Mouse (Mus musculus) hindbrain, embryonic 15.5 days (tissue): Measurements from ENCODE around the gene Drap1. TPM values are rescaled to one million over a fixed set of nuclear protein-coding genes. Genes with fewer than 3 reads are reported as not detected.
"Not testable (repeated sequence)": the region's sequence is repeated elsewhere in the genome, so short reads cannot be mapped to it uniquely, and the experiment has no call there.

ENCODE experiments used
- ATAC-seq: fragments of 200-750 bp; cut with Nextera tagmentation; 2 replicates; pipeline ENCODE4 v1.8.0; 2017; ENCODE audit warnings: low read depth, moderate number of reproducible peaks, moderate TSS enrichment; ENCODE audit not compliant: low FRiP score
- H3K27ac ChIP-seq: fragments of 300-500 bp; sonication (generic); replicated peaks from 2 replicates; pipeline ENCODE4 v1.5.1; 2015; ENCODE audit warnings: mild to moderate bottlenecking, inconsistent platforms
- H3K27me3 ChIP-seq: fragments of 300-500 bp; sonication (generic); 2 replicates; pipeline ENCODE4 v1.6.1; 2015; ENCODE audit warnings: control low read depth, inconsistent platforms
- H3K36me3 ChIP-seq: fragments of 300-500 bp; sonication (generic); 2 replicates; pipeline ENCODE4 v1.6.1; 2015; ENCODE audit warnings: control low read depth, inconsistent platforms
- H3K4me1 ChIP-seq: fragments of 300-500 bp; sonication (generic); replicated peaks from 2 replicates; pipeline ENCODE4 v1.6.1; 2015; ENCODE audit warnings: control low read depth, inconsistent platforms
- H3K4me2 ChIP-seq: fragments of 300-500 bp; sonication (generic); 2 replicates; pipeline ENCODE4 v1.6.1; 2015; ENCODE audit warnings: moderate library complexity, mild to moderate bottlenecking, inconsistent platforms
- H3K4me3 ChIP-seq: fragments of 300-500 bp; sonication (generic); 2 replicates; pipeline ENCODE4 v1.5.1; 2015; ENCODE audit warnings: mild to moderate bottlenecking, inconsistent platforms
- H3K9ac ChIP-seq: fragments of 300-500 bp; sonication (generic); 2 replicates; pipeline ENCODE4 v1.6.1; 2015; ENCODE audit warnings: inconsistent platforms
- H3K9me3 ChIP-seq: fragments of 300-500 bp; sonication (generic); 2 replicates; pipeline ENCODE4 v1.6.1; 2016; ENCODE audit warnings: control low read depth, inconsistent platforms
- WGBS: fragments of 180-500 bp; shearing (Covaris S2); methylation state at CpG from one replicate; pipeline ENCODE4 v1.1.7; 2015; 5-methylcytosine and 5-hydroxymethylcytosine counted together
- polyA plus RNA-seq: library from polyadenylated mRNA; unstranded; fragments of >200 nt; fragmentation: Nextera tagmentation; extraction: Ambion mirVana; gene quantifications from 2 replicates; pipeline ENCODE4 v1.2.1, GENCODE M21; 2015

Gene Drap1
- polyA plus RNA-seq, 1 experiment from 2014 or later = 311 TPM

- Histone ChIP-seq H3K27ac (no peak overlapping the region), H3K9ac (no peak overlapping the region), H3K9me3 (no peaks in the 10 kb centered on the region), H3K4me3 (no peak overlapping the region), H3K36me3 (no peaks in the 10 kb centered on the region), H3K4me1 (no peaks in the 10 kb centered on the region), H3K4me2 (no peak overlapping the region), H3K27me3 (no peaks in the 10 kb centered on the region)
- no peak for ATAC-seq
- 69% methylated on average over 4 of the region's 4 CpGs for WGBS
Observed at GRCm38 (mm10) chr19:5413840-5414239, 10.9 kb downstream of the Drap1 start.

GRCm38 (mm10) chr19:5411961-5412360 is 12.8 kb downstream of the Drap1 start:
- Histone ChIP-seq H3K27ac (no peak overlapping the region), H3K4me1 (peaks cover 11% of the 10 kb centered on the region), H3K4me2 (no peak overlapping the region), H3K36me3 (no peaks in the 10 kb centered on the region), H3K9ac (no peak overlapping the region), H3K27me3 (no peaks in the 10 kb centered on the region), H3K4me3 (no peak overlapping the region), H3K9me3 (no peaks in the 10 kb centered on the region)
- 68% methylated on average over 5 of the region's 5 CpGs for WGBS
- no peak for ATAC-seq

- no peaks in the 10 kb centered on the region for H3K27me3 ChIP-seq
- 90% methylated on average over 5 of the region's 5 CpGs for WGBS
- H3K9me3 ChIP-seq = no peaks in the 10 kb centered on the region
- H3K36me3 ChIP-seq = no peaks in the 10 kb centered on the region
- H3K9ac ChIP-seq = no peak overlapping the region
- no peak overlapping the region for H3K4me2 ChIP-seq
- ATAC-seq = no peak
- H3K4me1 ChIP-seq = peaks cover 15% of the 10 kb centered on the region
- H3K4me3 ChIP-seq = no peak overlapping the region
- no peak overlapping the region for H3K27ac ChIP-seq
Observed at GRCm38 (mm10) chr19:5410641-5411040, 14.1 kb downstream of the Drap1 start.

GRCm38 (mm10) chr19:5409068-5409467 is 15.7 kb downstream of the Drap1 start:
- Histone ChIP-seq H3K9me3 (no peaks in the 10 kb centered on the region), H3K9ac (no peak overlapping the region), H3K4me3 (no peak overlapping the region), H3K4me1 (peaks cover 15% of the 10 kb centered on the region), H3K27me3 (no peaks in the 10 kb centered on the region), H3K27ac (no peak overlapping the region), H3K36me3 (no peaks in the 10 kb centered on the region), H3K4me2 (no peak overlapping the region)
- WGBS = 87% methylated on average over 5 of the region's 5 CpGs
- ATAC-seq = no peak

GRCm38 (mm10) chr19:5408057-5409001 is 16.4 kb downstream of the Drap1 start:
- Histone ChIP-seq H3K9ac (no peak overlapping the region), H3K9me3 (no peaks in the 10 kb centered on the region), H3K4me2 (0 out of 2 replicates have a peak overlapping the region, but pooled peaks have one; percentile 62), H3K27ac (no peak overlapping the region), H3K27me3 (no peaks in the 10 kb centered on the region), H3K4me1 (peaks cover 15% of the 10 kb centered on the region), H3K36me3 (no peaks in the 10 kb centered on the region), H3K4me3 (no peak overlapping the region)
- ATAC-seq = no peak
- 87% methylated on average over 13 of the region's 13 CpGs for WGBS

GRCm38 (mm10) chr19:5407133-5407532 is 17.6 kb downstream of the Drap1 start:
- Histone ChIP-seq H3K4me1 (peaks cover 15% of the 10 kb centered on the region), H3K4me3 (peak overlapping the region; percentile 52), H3K4me2 (peak overlapping the region; percentile 62), H3K27ac (peak overlapping the region; percentile 89), H3K9ac (peak overlapping the region; percentile 63), H3K27me3 (no peaks in the 10 kb centered on the region), H3K9me3 (no peaks in the 10 kb centered on the region), H3K36me3 (no peaks in the 10 kb centered on the region)
- 22% methylated on average over 7 of the region's 7 CpGs for WGBS
- ATAC-seq = peak; percentile 40; the same call in 1 of the 2 replicates

GRCm38 (mm10) chr19:5406531-5407126 is 18.1 kb downstream of the Drap1 start:
- Histone ChIP-seq H3K27ac (peak overlapping the region; percentile 89), H3K4me1 (peaks cover 15% of the 10 kb centered on the region), H3K4me2 (peak overlapping the region; percentile 62), H3K4me3 (peak overlapping the region; percentile 52), H3K9ac (peak overlapping the region; percentile 63)
- H3K9me3 ChIP-seq, H3K27me3 ChIP-seq, H3K36me3 ChIP-seq: not testable (repeated sequence)
- peak; percentile 85 for ATAC-seq
- 11% methylated on average over 25 of the region's 25 CpGs for WGBS

- WGBS = 29% methylated on average over 7 of the region's 7 CpGs
- no peaks in the 10 kb centered on the region for H3K9me3 ChIP-seq
- no peaks in the 10 kb centered on the region for H3K27me3 ChIP-seq
- H3K4me2 ChIP-seq = peak overlapping the region; percentile 55
- no peak for ATAC-seq
- H3K4me1 ChIP-seq = peaks cover 15% of the 10 kb centered on the region
- H3K4me3 ChIP-seq = peak overlapping the region; percentile 35
- H3K36me3 ChIP-seq = no peaks in the 10 kb centered on the region
- peak overlapping the region; percentile 62; the same call in 1 of the 2 replicates for H3K27ac ChIP-seq
- H3K9ac ChIP-seq = peak overlapping the region; percentile 28
Observed at GRCm38 (mm10) chr19:5405924-5406323, 18.9 kb downstream of the Drap1 start.

- WGBS = 67% methylated on average over 8 of the region's 8 CpGs
- no peak within 1 kb of the TSS for H3K9ac ChIP-seq
- no peaks in the 10 kb centered on the region for H3K9me3 ChIP-seq
- H3K4me1 ChIP-seq = peaks cover 6% of the 10 kb centered on the region
- no peak for ATAC-seq
- no peak within 1 kb of the TSS for H3K27ac ChIP-seq
- no peaks in the 10 kb centered on the region for H3K27me3 ChIP-seq
- H3K36me3 ChIP-seq = no peaks in the 10 kb centered on the region
- H3K4me3 ChIP-seq = no peak within 1 kb of the TSS
- no peak within 1 kb of the TSS for H3K4me2 ChIP-seq
Observed at GRCm38 (mm10) chr19:5402293-5402692, 22.5 kb downstream of the Drap1 start, which contains the start of gene Tsga10ip. Tsga10ip (minus strand) TSS chr19:5402526.

- H3K9ac ChIP-seq, H3K4me2 ChIP-seq, H3K27ac ChIP-seq, H3K36me3 ChIP-seq, H3K4me1 ChIP-seq, ATAC-seq, H3K9me3 ChIP-seq, H3K4me3 ChIP-seq, H3K27me3 ChIP-seq: not testable (repeated sequence)
- 73% methylated on average over 4 of the region's 4 CpGs for WGBS
Observed at GRCm38 (mm10) chr19:5401073-5401472, 23.7 kb downstream of the Drap1 start.

GRCm38 (mm10) chr19:5395371-5395770 is 29.4 kb downstream of the Drap1 start:
- peaks cover 5% of the 10 kb centered on the region for H3K4me1 ChIP-seq
- no peaks in the 10 kb centered on the region for H3K27me3 ChIP-seq
- no peak for ATAC-seq
- no peak overlapping the region for H3K27ac ChIP-seq
- H3K4me3 ChIP-seq = no peak overlapping the region
- WGBS = 71% methylated on average over 4 of the region's 4 CpGs
- no peak overlapping the region for H3K4me2 ChIP-seq
- H3K36me3 ChIP-seq = no peaks in the 10 kb centered on the region
- H3K9me3 ChIP-seq = no peaks in the 10 kb centered on the region
- no peak overlapping the region for H3K9ac ChIP-seq

- no peak for ATAC-seq
- H3K27me3 ChIP-seq = no peaks in the 10 kb centered on the region
- H3K27ac ChIP-seq = no peak overlapping the region
- 56% methylated on average over 10 of the region's 10 CpGs for WGBS
- no peak overlapping the region for H3K4me3 ChIP-seq
- no peaks in the 10 kb centered on the region for H3K9me3 ChIP-seq
- no peak overlapping the region for H3K4me2 ChIP-seq
- peaks cover 17% of the 10 kb centered on the region for H3K4me1 ChIP-seq
- no peaks in the 10 kb centered on the region for H3K36me3 ChIP-seq
- H3K9ac ChIP-seq = no peak overlapping the region
Observed at GRCm38 (mm10) chr19:5394168-5394567, 30.6 kb downstream of the Drap1 start.
